Mouse (Mus musculus) G1E (cell line): Measurements from ENCODE around the gene Plekhg1.

Experiments
- CTCF ChIP-seq: IDR thresholded peaks from 2 replicates; pipeline ENCODE4 v1.5.1; 2012; ENCODE audit warnings: low read depth, low read length, inconsistent platforms, mixed read lengths
- GATA1 ChIP-seq: IDR thresholded peaks from 2 replicates; pipeline ENCODE4 v1.6.1; 2012; ENCODE audit warnings: borderline replicate concordance, low read length, inconsistent platforms, mixed read lengths
- GATA2 ChIP-seq: IDR thresholded peaks from 2 replicates; pipeline ENCODE4 v1.6.1; 2012; ENCODE audit warnings: low read depth, low read length, inconsistent platforms, borderline replicate concordance
- POLR2AphosphoS5 ChIP-seq: IDR thresholded peaks from 2 replicates; pipeline ENCODE4 v1.6.1; 2012; ENCODE audit warnings: low read depth, low read length, inconsistent platforms; ENCODE audit not compliant: insufficient replicate concordance
- TAL1 ChIP-seq: conservative IDR thresholded peaks from 2 replicates; pipeline ENCODE4 v1.6.1; 2012; ENCODE audit warnings: low read depth, low read length, inconsistent platforms, mixed read lengths

DNA sequence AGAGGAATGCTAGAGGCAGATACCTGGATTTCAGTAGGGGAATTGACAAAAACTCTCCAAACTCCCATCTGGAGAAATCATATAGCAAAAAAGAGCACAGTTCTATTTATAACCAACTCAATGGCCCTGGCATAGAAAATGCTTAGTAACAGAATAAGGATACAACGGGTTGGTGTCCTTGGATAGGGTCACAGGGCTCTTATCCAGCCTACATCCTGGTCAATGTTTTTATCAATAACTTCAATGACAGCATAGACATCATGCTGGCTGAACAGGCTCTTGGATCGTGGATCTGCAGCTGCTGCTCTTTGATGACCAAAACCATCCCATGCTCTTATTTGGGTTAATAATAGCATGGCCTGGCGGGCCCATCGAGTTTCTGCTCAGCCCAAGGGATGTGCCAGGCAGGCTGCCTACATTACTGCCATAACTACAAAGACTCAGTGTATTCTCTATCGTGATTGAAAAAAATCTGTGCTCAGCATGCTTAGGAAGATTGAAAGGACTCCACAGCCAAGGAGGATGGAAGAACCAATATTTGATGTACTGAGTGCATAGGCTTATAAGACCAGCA is 44.7 kb upstream of the Plekhg1 start:
- no peak for TF ChIP-seq CTCF
- TF ChIP-seq POLR2AphosphoS5, result no peak
- no peak for TF ChIP-seq GATA1
- TF ChIP-seq TAL1, result no peak
- no peak for TF ChIP-seq GATA2
